Mouse (Mus musculus): ENCODE data around the gene Spryd3.
"Not testable (repeated sequence)": the region's sequence is repeated elsewhere in the genome, so short reads cannot be mapped to it uniquely, and the experiment has no call there.

The Spryd3 gene

DNA sequence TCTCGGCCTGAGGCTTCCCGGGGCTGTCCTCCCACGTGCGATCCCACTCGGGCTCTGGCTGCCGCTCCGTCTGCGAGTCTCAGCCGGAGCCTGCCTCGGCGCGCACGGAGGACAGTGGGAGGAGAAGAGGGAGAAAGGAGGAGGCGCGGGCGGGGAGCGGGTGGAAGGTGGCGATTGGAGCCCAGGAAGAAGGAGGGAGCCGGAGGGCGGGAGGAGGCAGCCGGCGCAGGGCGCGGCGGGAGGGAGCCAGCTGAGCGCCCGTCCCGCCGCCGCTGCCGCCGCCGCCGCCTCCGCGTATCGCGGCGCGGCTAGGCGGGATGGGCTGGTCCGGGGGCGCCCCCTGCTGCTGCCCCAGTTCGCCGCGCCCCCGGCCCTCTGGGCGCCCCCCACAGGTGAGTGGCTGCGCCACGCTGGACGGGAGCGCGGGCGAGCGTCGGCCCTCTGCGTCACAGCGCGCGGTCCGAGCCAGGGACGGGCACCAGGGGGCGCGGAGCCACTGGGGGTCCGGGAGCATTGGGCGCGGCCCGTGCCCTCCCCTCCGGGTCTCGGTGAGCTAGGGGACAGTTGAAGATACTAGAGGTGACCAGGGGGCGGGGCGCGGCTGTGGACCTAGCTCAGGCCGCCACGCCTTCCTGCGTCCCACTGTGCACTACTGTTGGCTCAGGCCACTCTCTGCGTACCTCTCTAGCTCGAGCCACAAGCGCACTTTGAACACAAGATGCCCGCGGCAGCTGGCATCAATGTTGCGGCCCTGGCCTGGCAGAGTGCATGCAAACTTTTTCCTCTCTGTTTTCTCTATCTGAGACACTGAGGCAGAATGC lies 35.7 kb downstream of the Spryd3 start, which contains the start of gene Tns2:
Tns2 (plus strand) TSS at position 253 of the 821 bp plus-strand sequence.
- no peak for DNase-seq (ENCODE audit: low read depth, low spot score)

DNA sequence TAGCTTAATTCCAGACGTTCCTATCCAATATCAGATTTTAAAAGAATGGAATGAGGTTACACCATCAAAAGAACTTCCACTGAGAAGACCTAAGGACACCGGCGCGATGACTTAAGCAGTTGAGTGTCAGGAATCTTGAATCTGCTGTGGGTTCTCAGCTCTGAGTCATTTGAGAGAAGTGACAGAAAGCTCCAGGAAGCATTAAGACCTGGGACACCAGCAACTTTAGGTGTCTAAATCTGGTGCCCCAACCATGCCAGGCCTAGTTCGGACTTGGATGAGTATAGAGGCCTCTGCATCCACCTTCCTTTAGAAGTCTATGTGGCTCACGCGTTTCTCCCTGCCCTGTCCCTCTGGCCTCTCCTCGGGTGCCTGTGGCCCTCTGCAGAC lies 36.3 kb downstream of the Spryd3 start:
- no peak for DNase-seq (ENCODE audit: low read depth, low spot score)

DNA sequence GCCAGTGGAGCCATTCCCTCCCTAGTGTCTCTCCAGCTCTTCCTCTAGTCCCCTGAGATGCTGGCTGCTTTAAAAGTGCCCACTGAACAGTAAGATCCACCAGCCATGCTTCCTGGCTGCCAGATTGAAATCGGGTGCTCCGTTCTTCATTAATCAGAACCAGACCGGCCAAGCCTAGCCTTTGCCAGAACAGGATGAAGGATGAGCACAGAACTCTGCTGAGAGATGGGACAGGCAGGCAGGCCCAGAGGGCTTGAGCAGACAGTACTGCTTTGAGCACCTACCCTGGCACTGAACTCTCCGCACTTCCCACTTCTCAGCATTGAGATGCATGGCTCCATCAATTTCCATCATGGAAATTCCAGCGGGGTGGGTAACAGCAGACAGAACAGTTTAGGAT lies 36.8 kb downstream of the Spryd3 start:
- no peak for DNase-seq (ENCODE audit: low read depth, low spot score)

DNA sequence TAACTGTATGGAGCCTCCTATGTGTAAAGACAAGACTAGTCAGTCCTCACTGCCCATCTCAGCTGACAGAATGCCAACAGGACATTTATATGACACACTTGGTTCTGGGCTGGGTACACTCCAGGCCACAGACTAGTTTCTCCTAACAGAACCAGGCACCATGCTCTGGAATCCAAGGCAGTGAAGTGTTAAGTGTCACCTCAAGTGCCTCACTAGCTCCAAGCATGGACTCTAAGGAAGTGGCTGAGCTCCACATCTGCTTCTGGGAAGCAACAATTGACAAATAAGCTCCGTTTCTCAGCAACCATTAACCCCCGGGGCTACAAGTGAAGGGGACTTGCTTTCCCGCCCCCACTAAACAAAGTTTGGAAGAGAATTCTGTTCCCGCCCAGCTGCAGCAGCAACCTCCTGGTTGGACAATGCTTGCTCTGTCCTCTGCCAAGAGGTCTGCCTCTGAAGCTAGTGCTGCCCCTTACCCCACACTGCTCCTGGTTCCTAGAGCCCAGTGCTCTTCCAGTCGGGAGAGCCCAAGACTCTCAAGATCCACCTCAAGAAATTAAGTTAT lies 38.0 kb downstream of the Spryd3 start:
- peak; percentile 63 for DNase-seq (ENCODE audit: low read depth, low spot score)

DNA sequence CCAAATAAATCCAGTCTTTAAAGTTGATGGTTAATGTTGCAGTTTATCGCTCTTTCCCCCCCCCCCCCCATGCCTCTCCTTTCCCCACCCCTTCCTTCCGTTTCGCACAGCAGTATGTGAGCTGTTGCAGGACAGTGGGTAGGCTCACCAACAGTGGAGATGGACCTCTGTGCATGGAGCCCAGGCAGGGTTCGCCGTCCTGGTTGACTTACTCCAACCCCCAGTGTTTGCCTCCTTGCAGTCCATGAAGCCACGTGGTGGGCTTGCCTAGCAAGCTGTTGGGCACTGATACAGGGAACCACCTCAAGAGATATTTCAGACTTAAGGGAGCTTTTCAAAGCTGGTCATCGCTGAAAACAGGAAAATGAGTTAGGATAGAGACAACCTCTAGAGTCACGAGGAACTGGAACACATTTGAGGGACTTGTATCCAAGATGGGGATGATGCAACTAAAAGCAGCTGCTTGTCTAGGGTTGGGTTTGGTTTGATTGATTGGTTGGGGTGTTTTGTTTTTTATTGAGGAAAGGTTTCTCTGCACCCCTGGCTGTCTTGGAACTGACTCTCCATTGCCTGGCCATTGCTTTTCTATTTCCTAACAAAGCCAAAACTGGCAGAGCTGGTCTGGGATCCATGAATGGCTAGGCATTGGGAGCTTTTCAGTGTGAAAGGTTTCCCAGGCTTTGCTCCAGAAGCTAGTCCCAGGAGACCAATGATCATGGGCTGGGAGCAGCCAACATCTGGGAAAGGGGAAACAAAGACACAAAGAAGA lies 38.7 kb downstream of the Spryd3 start:
- no peak for DNase-seq (ENCODE audit: low read depth, low spot score)

DNA sequence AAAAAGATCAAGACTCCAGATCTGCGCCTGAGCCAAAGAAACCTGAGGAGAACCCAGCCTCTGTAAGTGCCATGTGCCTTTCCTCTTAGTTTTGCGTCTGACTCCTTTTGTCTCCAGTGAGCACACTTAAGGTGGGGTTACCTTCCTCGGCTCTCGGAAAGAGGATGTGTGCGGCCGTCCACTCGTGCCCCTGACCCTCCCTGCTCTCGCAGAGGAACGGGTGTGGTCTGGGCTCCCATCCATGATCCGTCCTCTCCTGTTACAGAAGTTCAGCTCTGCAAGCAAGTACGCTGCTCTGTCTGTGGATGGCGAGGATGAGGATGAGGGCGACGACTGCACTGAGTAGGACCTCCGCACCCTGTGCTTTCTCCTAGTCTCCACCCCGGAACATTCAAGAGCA lies 41.0 kb downstream of the Spryd3 start:
- DNase-seq (ENCODE audit: low read depth, low spot score): no peak

DNA sequence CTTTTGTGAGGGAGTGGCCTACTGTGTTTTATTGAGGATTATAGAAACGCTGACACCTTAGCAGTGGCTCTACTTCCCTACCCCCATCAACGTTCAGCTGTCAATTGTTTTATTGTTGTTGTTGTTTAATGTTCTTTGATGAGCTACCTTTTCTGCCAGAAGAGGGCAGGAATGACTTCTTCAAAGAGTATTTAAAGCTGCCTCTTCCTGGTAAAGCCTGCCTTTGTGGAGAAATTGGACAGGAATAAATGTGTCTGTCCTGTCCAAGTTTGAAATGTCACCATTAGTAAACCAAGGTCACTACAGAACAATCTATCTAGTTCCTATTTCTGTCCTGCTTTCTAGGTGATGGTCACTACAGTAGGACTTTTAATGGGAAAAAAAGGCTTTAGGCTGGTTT lies 41.9 kb downstream of the Spryd3 start:
- DNase-seq (ENCODE audit: low read depth, low spot score): no peak

DNA sequence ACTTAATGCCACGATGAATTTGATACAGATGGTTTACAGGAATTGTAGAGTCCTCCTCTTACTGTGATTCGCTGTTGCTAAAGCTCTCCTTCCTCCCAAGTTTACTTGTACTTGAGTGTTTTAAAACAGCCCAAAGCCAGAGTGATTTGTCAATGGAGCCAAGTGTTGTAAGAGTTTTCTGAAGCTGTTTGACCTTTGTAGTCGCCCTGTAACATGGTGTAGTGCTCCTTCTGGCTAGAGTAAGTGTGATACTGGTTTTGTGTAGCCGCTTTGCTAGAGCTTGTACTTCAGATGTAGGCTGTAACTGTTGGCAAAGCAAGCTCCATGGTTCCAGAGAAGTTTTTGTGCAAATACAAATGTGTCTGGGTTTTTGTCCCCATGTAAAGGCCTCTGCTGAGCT lies 43.8 kb downstream of the Spryd3 start:
- no peak for DNase-seq (ENCODE audit: low read depth, low spot score)

DNA sequence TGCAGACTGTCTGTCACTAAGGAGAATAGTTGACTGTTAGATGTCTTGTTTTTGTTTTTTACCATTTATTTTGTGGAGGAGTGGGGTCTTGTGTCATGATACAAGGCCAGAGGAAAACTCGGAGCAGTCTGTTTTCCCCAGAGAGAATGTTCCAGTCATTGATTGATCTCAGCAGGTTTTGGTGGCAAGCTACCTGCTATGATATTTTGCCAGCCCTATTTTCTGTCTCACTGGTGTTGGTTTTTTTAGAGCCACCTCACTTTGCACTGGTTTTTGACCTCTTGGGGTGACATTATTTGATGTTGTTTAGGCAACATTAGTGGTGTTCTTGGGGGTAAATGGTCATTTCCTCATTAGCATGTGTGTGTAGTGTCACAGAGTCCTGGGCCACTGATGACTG lies 44.3 kb downstream of the Spryd3 start:
- no peak for DNase-seq (ENCODE audit: low read depth, low spot score)

DNA sequence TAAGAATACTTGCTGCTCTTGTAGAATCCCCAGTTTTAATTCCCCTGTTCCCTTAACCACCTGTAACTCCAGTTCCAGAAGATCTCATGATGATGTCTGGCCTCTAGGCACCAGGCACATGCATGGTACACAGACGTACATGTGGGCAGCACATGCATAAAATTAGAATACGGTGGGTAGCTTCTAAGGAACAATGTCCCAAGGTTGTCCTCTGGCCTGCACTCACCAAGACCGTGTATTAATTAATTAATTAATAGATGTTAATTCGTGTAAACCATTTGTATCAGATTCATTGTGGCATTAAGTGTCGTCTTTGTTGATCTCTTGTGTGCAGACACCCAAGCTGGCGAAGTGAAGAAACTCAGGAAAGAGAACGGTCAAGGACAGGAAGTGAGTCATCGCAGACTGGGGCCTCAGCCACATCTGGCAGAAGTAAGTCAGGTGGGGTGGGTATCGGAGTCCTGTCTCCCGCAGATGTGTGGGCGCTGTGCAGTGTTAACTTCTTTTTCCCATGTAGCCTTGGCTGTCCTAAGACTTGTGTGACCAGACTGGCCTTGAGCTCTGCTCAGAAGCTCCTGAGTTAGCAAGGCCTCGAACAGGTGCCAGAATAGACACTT lies 44.9 kb downstream of the Spryd3 start:
- no peak for DNase-seq (ENCODE audit: low read depth, low spot score)

DNA sequence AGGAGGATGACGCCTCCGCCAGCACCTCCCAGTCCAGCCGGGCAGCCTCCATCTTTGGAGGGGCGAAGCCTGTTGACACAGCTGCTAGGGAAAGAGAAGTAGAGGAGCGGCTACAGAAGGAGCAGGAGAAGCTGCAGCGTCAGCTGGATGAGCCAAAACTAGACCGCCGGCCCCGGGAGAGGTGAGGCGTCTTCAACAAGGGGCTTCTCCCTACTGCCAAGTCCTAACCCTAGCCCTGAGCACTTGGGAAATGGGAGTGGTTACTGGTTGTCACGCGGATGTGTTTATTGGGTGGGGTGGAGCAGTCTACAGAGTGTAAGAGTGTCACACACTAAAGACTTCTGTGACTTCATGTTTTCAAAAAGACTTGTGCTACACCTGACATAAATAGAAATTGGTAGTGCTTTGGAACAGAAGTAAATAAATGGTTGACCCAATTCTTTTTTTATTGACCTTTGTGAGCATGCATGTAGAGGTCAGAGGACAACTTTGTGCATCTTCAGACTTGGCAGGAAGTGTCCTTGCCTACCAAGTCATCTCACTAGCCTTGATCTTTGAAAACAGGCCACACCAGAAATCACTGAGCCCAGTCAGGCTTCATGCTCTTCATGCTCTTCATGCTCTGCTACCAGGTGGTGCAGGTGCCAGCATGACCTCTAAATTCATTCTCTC lies 46.0 kb downstream of the Spryd3 start:
- DNase-seq (ENCODE audit: low read depth, low spot score): no peak

DNA sequence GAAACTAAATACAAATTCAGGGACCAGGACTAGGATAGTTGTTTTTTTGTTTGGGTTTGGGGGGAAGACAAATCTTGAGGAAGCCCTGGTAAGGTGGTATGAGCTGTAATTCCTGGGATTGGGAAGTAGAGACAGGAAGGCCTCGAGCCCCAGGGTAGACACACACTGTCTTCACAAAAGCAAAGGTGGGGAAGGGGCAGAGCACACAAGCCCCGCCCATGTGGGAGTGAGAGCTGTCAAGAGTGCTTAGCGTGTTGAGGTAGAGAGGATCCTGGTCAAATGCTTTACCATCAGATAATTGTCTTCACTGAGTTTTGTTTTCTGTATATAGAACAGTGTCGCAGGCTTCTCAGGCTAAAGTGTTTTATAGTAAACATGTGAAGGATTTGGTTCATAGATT lies 53.0 kb downstream of the Spryd3 start:
- no peak for DNase-seq (ENCODE audit: low read depth, low spot score)

DNA sequence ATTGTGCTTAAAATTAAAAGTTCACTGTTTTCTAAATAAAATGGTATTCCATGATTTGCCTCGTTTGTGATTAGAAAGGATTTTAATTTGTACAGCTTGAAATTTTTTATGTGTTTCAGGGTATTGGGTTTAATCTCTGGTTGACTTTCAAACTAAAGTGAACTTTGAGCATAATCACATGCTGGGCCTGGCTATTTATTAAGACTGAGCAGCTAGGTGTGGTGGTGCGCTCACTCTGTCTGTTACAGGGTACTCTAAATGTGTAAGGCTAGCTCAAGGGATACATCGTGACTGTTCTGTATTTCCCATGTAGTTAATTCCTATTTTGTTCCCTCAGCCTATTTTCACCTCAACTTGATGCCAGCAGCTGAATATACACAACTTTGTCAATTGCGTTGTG lies 53.9 kb downstream of the Spryd3 start:
- DNase-seq (ENCODE audit: low read depth, low spot score): no peak

DNA sequence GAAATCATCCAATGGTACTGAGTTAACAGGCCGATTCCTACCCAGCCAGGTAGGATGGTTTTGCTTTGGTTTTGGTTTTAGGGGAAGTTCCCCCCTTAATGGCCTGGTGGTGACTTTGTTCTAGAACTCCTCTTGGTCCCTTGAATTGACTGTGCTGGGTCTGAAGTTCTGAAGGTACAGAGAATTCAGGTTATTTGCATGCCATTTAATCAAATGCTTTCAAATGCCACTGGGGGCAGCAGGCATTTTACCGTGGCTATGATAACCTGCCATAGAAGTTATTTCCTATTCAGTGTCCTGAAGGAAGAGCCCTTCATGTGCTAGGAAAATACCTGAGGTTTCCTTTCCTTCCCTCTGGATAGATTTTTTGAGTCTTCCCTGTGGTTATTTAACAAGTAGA lies 55.6 kb downstream of the Spryd3 start:
- DNase-seq (ENCODE audit: low read depth, low spot score): no peak

DNA sequence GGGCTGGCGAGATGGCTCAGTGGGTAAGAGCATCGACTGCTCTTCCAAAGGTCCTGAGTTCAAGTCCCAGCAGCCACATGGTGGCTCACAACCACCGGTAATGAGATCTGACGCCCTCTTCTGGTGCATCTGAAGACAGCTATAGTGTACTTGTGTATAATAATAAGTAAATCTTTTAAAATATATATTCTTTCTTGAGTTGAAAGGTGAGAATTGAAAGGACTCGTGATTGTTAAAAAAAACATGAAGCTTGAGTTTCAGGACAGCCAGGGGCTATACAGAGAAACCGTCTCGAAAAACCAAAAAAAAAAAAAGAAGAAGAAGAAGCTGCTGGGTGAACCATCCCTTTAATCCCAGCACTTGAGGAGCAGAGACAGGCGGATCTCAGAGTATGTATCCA lies 56.1 kb downstream of the Spryd3 start:
- not testable (repeated sequence) for DNase-seq (ENCODE audit: low read depth, low spot score)

DNA sequence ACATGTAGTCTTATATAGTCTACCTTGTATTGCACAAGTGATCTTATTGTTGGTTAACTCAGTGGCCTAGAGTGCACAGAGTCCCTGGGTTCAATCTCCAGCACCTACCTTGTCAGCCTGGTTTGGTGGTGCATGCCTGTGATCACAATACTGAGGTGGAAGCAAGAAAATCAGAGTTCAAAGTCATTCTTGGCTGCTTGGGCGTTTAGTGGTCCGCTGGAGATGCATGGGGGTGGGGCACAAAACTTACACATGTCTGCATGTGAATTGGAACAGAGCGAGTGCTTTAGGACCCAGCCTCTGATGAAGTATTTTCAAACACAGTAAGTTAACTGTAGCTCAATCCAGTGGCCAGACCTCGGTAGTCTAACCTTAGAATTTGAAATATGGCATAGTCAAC lies 56.8 kb downstream of the Spryd3 start:
- DNase-seq (ENCODE audit: low read depth, low spot score): no peak

DNA sequence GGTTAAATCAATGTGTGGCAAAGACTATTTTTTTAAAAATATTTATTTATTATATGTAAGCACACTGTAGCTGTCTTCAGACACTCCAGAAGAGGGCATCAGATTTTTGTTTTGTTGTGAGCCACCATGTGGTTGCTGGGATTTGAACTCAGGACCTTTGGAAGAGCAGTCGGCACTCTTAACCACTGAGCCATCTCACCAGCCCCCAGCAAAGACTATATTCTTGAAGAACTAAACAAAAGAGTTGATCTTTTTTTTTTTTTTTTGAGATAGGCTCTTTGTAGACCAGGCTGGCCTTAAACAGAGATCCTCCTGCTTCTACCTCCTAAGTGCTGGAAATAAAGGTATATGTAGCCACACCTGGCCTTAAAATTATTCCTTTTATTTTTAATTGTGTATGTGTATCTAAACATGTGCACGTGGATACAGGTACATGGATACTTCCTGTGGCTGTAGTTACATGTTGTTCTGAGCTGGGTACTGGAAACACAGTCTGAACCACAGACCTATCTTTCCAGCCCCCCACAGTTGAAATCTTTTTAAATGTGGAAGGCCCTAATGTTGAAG lies 58.8 kb downstream of the Spryd3 start:
- DNase-seq (ENCODE audit: low read depth, low spot score): no peak

DNA sequence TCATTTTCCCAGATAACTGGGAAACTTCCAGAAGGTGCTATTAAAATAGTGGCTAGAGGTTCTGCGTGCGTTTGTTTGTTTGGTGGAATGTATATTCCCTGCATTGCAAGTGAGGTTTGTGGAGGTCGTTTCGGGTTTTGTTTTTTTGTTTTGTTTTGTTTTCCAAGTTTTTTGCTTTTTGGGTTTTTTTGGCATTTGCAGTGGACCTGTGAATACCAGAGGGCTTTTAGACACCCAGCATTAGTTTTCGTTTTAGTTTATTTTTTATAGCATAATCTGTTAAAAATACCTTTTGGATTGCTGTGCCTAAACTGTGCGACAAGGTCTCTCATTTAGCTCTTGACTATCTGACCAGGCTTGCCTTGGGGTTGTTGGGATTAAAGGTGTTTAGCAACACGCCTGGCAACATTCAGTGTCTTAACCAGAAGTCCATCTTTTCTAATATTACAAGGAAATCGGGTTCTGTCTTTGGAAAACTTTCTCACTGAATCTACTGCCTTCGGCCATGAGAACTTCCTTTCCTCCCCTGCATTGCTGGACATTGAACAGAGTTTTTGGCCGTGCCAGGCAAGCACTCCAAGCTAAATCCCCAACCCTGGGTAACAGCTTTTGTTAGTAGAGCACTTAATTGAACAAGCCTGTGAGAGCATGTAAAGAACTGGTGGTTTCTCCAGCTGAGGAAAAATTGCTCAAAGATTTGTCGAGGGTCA lies 61.0 kb downstream of the Spryd3 start:
- no peak for DNase-seq (ENCODE audit: low read depth, low spot score)

DNA sequence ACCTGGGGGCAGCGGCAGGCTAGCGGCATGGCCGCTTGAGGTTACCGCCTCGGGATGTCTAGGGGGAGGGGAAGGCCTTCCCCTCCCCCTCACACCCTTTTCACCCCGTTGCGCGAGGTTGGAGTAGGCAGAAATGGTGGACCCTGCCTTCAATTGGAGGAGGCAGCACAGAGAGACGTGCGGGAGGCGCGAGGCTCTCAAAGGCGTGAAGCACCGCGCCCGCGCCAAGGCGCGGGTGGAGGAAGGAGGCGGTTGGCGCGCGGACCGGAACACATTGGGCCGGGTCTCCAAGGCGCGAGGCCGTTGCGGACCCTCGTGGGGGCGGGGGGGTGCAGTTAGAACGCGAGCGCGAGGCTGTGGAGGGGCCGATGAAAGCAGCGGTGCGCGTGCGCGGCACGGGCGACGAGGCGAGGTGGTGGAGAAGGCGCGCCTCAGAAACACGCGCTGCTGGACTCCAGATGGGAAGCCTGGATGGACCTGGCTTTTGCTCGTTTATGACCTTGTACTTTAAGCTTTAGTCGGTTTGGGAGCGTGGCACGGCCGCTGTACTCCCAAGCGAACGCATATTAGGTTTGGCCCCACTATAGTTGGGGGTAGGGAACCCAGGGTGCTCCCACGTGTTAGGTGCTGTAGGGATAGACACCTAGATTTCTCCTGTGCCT lies 61.8 kb downstream of the Spryd3 start:
- DNase-seq (ENCODE audit: low read depth, low spot score): peak; percentile 61

DNA sequence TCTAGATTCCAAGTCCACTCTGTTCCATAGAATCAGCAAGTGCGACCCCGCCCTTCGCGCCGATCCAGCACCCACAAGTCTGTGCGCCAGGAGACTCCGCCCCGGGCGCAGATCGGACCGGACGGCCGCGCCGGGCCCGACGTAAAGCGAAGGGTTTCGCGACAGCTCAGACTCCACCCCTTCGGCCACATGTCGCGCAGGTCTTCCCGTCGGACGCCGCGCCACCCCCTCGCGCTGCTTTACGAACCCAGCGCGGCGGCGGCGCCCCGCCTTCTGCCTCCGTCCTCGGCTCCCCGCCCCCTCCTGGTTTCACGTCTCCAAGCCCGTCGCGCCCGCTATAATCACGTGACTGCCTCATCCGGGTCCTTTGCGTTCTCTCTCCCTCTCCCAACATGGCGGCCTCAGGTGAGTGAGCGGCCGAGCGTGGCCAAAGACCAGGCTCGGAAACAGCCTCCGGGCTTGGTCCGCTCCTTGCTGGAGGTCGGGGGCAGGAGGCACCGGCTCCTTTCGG lies 62.4 kb downstream of the Spryd3 start, which contains the start of gene Eif4b:
Eif4b (plus strand) TSS at position 215 of the 511 bp plus-strand sequence.
- peak; percentile 98 for DNase-seq (ENCODE audit: low read depth, low spot score)

All from forelimb bud, embryonic 11.5 days (tissue).